Mouse (Mus musculus): ENCODE results near the gene Gm21256.
"Not testable (repeated sequence)": the region's sequence is repeated elsewhere in the genome, so short reads cannot be mapped to it uniquely, and the experiment has no call there.

The Gm21256 gene

DNA sequence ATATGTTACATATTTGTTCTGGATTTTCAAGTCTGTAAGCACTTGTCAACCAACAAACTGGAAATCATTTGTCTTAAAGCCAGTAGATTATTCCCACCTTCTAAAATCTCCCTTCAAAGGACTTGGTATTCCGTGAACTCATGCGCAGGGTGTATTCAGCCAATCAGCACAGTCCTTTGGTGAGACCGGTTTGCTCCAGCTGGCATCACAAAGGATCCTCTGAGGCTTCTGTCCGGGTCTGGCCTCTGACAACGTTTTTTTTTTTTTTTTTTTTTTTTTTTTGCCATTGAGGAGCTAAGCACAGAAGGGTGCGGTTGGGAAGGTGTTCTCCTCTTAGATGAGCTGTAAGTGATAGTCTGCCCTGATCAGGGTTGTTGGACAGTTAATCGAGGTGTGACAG is at the start of gene Gm21256:
Gene Gm21256 (plus strand): TSS at position 301 of the 400 bp plus-strand sequence.
- not testable (repeated sequence) for DNase-seq (ENCODE audit: low read depth)
